8 mouse cellular contexts compared by ENCODE assay signal in genomic region chr11:112784347-112784902, GRCm38 (mm10). TPM values are rescaled to one million over a fixed set of nuclear protein-coding genes. Genes with fewer than 3 reads are reported as not detected.
DNase-seq lines count a peak whose midpoint lies in the region; ATAC-seq and TF ChIP-seq lines count a peak whose summit lies in the region.

No protein-coding gene starts in this region.

- peak overlapping the region; percentile 57 for H3K4me2 ChIP-seq in liver, embryonic 13.5 days

- H3K4me3 ChIP-seq in testis, adult 2 months (ENCODE audit: control insufficient read depth, low read depth, low read length): peak overlapping the region; percentile 44
- peak overlapping the region; percentile 29; the same call in 1 of the 2 replicates for H3K4me3 ChIP-seq in liver, embryonic 13.5 days (replicated peaks)

- WGBS in liver, embryonic 13.5 days (ENCODE audit: insufficient replicate concordance): 3% methylated on average over 30 of the region's 30 CpGs

- DNase-seq in cerebellum, postnatal 10 days: peak; percentile 47
- no peak for DNase-seq in cerebellum, postnatal 25 days
- no peak for DNase-seq in testis, postnatal 10 days (ENCODE audit: low spot score)
- no peak for DNase-seq in liver, embryonic 13.5 days
- DNase-seq in testis, postnatal 14 days (ENCODE audit: low spot score): peak; percentile 24
- no peak for DNase-seq in cerebellum, adult 18-20 months
- no peak for DNase-seq in lung, postnatal 36 days

- H3K4me1 ChIP-seq in testis, adult 2 months (ENCODE audit: control insufficient read depth, insufficient read depth, low read length): peaks cover 13% of the 10 kb centered on the region
- H3K4me1 ChIP-seq in liver, embryonic 13.5 days (replicated peaks): no peaks in the 10 kb centered on the region; the same call in 1 of the 2 replicates

- no peak overlapping the region for H3K9ac ChIP-seq in liver, embryonic 13.5 days

- TF ChIP-seq POLR2A in testis, adult 2 months (IDR thresholded peaks at IDR 0.05; ENCODE audit: control insufficient read depth, low read depth, low read length): no peak

- H3K36me3 ChIP-seq in testis, adult 2 months (ENCODE audit: control insufficient read depth, insufficient read depth, low read length): no peaks in the 10 kb centered on the region
- H3K36me3 ChIP-seq in liver, embryonic 13.5 days: no peaks in the 10 kb centered on the region

- H3K27ac ChIP-seq in testis, adult 2 months (ENCODE audit: control insufficient read depth, insufficient read depth, low read depth, low read length): peak overlapping the region; percentile 25; the same call in 1 of the 2 replicates
- no peak overlapping the region for H3K27ac ChIP-seq in liver, embryonic 13.5 days

- TF ChIP-seq CTCF in testis, adult 2 months (IDR thresholded peaks at IDR 0.05; ENCODE audit: control insufficient read depth, insufficient read depth, insufficient replicate concordance, low read depth, low read length): no peak

- ATAC-seq in liver, embryonic 13.5 days (ENCODE audit: low read depth): no peak

- no peaks in the 10 kb centered on the region for H3K9me3 ChIP-seq in liver, embryonic 13.5 days (replicated peaks)

- peaks cover 5% of the 10 kb centered on the region; the same call in 1 of the 2 replicates for H3K27me3 ChIP-seq in testis, adult 2 months (ENCODE audit: control insufficient read depth, insufficient read depth, low read length)
- peaks cover 79% of the 10 kb centered on the region for H3K27me3 ChIP-seq in liver, embryonic 13.5 days

RNA-seq across cellular contexts. Expression of gene Sox9, which starts 2.4 kb away (rescaled TPM):
- 5.5 and 6.6 TPM in 2 replicates for polyA plus RNA-seq in testis, adult 2 months (2012; rRNA removed)
- 1.1 and 1.6 TPM in 2 replicates for polyA plus RNA-seq in liver, embryonic 13.5 days (2015; fragmentation: Nextera tagmentation; extraction: Ambion mirVana)

Comparison
In these comparisons a context has a peak if more than half of its experiments do, and no peak if none do; other contexts are left out.
1. DNase-seq: peak in cerebellum, postnatal 10 days (2 of 2) and testis, postnatal 14 days (single experiment); none in cerebellum, postnatal 25 days (0 of 2), testis, postnatal 10 days (single experiment), liver, embryonic 13.5 days (single experiment), cerebellum, adult 18-20 months (0 of 2) and lung, postnatal 36 days (single experiment).